Mouse (Mus musculus): ENCODE measurements at regions not wholly inside any gene's neighbourhood (a gene's known extent, or its start where the extent isn't known, plus 50 kb on each side); places are given as distances from the start of the nearest gene placed in this dataset.
"Not testable (repeated sequence)": the region's sequence is repeated elsewhere in the genome, so short reads cannot be mapped to it uniquely, and the experiment has no call there.

GRCm38 (mm10) chr3:8163030-8163429 is 1446.9 kb downstream of the Zfp704 start:
- DNase-seq = no peak

GRCm38 (mm10) chr3:8161997-8162756 is 1447.7 kb downstream of the Zfp704 start:
- no peak for DNase-seq

DNA sequence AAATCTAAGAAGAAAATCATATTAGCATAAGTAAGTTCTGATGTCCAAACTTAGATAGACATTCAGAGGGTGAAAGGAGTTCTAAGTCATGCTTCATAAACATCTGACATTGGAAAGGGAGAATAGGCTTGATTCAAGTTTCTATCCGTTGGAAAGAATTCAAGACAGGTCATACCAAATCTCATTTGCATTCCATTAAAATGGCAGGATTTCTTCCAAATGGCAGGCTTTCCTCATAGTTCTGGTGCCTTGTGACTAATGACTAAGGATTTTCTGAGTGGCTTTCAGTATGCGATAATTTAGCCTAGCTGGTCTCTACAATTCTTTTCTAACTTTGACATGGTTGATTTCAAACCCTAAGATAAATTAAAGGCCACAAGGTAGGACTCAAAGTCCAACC is 1466.9 kb downstream of the Zfp704 start:
- no peak for DNase-seq

DNA sequence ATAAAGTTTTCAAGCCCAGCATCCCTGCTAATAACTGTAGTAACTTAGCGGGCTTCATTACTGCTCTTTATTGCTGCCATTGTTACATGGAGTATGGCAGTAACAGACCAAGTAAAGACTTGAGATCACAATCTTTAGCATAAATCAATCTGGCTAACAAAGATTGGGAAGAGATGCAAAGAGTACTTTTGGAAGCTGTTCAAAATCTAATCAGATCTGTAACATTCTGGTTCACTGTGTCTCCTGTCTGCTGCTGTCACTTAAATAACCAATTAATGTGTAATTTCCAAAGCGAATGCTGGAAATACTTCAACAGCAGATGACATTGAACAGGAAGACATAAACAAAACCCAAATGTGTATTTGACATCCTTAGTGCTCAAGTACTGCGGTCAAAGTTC is 1467.7 kb downstream of the Zfp704 start:
- DNase-seq = no peak

GRCm38 (mm10) chr3:8141664-8142084 is 1468.2 kb downstream of the Zfp704 start:
- DNase-seq = no peak

GRCm38 (mm10) chr3:8123641-8124040 is 1486.2 kb downstream of the Zfp704 start:
- DNase-seq = not testable (repeated sequence)

DNA sequence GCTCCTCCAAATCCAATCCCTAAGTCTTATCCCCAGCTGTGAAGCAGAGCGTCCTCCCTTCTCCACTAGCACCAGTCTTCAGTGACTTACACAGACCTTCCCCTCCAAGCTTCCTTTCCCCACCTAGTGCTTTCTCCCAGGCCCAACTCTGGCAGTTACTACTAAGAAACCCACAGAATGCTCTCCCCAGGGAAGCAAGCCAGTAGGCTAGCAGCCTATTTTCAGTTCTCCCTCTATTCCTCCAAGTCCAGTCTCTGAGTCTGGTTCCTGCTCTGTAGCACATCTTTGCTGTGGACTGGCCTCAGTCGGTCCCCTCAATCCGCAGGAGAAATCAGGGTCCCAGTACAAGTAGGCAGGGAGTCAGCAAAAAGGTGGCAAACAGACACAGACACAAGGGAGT is 1486.7 kb downstream of the Zfp704 start:
- no peak for DNase-seq

DNA sequence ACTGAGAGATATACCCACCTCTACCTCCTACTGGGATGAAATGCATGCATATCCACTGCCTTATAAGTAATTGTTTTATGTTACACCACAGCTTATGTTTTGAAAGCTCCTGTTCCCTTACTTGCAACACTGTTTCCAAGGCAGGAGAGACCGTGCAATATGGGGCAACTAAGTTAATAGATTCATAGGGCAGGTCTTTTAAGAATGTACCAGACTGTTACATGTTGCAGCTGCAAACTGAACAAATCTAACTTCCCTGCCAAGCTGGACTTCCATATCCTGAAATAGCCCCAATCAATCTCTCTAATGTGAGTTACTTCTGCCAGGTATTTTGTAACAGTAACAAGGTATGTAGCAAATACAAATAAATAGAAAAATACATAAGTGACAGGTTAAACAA is 1478.0 kb upstream of the 1700008P02Rik start:
- DNase-seq = no peak

GRCm38 (mm10) chr3:8084749-8085148 is 1464.5 kb upstream of the 1700008P02Rik start:
- no peak for DNase-seq

DNA sequence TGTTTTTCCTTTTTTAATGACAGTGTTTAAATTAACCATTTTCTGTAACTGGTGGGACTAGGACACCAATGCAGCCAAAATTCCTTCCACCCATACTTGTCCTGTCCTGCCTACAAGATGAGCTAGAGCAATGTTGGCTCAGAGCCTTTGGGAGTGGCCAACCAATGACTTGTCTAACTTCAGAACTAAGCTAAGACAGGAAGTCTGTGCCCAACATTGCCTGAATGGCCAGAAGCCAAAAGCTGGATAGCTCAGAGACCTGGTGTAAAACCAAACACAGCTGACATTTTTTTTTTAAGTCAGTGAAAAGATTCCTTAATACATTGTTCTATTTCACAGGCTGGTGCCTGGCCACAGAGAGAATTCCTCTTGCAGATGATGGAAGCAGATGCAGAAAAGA is 1433.5 kb upstream of the 1700008P02Rik start:
- DNase-seq = no peak

DNA sequence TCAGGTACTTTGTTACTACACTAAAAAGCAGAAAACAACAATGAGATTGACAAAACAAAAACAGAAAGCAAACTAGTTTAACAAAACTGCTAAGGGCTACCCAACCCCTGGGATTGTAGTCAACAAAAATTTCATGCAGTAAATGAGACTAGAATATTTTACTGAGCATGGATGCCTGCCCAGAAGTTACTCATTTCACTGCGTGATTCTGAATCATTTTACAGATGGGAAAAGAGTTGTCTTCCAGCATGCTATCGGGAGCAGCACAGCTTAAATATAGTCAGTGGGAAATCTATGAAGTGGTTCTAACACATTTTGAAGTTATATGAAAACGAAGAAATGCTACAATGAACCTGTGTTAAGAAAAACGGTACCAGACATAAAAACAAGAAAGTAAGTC is 1430.9 kb upstream of the 1700008P02Rik start:
- no peak for DNase-seq

- DNase-seq = no peak
Observed at GRCm38 (mm10) chr3:8049706-8050105, 1429.5 kb upstream of the 1700008P02Rik start.

GRCm38 (mm10) chr3:8046348-8046747 is 1426.1 kb upstream of the 1700008P02Rik start:
- no peak for DNase-seq

DNA sequence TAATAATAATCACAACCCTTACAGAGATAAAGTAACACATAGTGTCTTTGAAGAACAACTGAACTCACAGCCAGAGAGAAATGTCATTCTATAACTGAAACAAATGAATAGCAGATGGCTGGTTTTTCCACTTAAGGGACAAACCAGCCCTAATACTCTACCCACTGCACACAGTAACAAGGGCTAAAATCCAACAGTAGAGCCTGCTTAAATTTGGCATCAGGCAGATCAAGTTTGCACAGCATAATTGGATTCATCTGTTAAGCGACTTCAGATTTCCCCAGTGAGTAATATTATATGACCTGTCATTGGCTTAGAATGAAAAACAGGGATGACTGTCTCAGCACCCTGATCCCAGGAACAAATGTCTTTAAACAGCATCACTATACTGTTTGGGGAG is 1416.5 kb upstream of the 1700008P02Rik start:
- DNase-seq = no peak

- no peak for DNase-seq
Observed at GRCm38 (mm10) chr3:8035091-8035729, 1415.0 kb upstream of the 1700008P02Rik start.

DNA sequence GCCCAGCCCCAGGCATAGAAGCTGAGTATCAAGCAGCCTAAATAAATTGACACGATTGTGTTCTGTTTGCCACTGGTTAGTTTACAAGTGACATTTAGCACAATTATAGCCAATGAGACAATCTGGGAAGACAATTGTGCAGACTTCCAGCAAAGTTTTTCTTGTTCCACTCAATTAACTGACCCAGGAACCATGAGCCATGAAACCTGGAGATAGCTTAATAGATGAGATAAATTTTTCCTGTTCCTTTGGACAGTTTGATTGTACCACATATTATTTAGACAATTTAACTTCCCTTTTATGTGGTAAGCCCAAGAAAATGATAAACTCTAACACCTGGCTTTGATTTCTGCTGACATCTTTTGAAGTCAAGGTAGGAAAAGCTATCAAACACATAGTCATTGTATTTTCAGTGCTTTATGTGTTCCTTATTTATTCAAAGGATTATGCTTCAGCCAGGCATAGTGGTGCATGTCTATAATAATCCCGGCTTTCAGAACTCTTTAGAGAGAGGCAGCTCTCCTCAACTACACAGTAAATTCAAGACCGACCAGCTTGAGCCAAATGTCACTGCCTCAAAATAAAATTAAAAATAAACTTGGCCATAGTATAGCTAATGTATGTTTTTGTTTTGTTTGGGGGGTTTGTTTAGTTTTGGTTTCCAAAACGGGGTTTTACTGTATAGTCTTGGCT is 1406.2 kb upstream of the 1700008P02Rik start:
- no peak for DNase-seq

DNA sequence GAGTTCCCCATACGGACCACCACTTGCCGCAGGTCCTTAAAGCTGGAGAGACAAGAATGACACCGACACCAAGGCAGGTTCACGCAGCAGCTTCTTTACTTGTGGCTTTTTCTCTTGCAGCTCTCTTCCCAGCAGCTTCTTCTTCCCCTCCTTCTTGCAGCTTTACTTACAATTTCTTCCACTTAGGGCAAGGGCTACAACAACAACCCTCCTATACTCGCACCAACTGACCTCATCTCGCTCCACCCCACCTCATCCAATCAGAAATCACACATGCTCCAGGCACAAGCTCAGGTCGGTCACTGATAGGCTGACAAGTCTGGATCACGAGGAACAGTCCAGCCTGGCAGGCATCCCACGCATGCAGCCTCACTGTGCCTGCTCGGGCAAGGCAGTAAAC is 1402.4 kb upstream of the 1700008P02Rik start:
- no peak for DNase-seq

GRCm38 (mm10) chr3:8017489-8017888 is 1397.2 kb upstream of the 1700008P02Rik start:
- no peak for DNase-seq

DNA sequence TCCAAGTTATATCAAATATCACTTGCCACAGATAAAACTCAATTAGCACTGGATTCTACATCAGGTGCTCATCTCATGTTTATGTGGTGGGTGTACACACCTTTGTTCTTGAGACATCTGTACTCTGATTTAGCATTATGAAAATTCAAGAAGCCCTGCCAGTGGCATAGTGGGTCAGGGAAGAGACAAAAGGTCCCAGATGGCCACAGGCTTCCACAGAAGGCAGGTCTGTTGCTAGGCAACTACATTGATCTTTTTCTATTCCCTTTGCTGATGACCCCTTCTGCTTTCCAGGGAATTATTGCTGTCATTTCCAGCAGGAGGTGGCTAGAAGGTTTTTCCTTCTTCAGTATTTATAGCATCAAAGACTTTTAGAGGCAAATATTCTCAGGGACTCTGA is 1396.7 kb upstream of the 1700008P02Rik start:
- no peak for DNase-seq

GRCm38 (mm10) chr3:8009966-8010365 is 1389.7 kb upstream of the 1700008P02Rik start:
- no peak for DNase-seq

- DNase-seq = no peak
Observed at GRCm38 (mm10) chr3:8006708-8007395, 1386.6 kb upstream of the 1700008P02Rik start.

DNA sequence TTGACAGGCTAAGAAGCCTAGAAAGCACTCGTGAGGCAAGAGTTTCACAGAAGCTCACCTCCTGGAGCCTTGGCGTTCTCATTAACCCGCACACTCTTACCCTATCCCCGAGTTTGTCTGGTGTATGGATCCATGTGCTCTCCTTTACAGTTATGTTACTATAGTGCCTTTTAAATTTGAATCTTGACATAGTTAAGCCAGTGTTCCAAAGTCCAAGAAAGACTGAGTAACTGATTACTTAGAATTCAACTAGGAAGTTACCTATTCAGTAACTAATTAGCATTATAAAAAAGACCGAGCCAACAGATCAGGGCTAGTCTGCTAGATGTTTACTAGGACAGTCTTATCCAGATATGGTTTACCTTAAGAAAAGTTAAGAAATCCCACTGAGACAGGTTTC is 1386.0 kb upstream of the 1700008P02Rik start:
- DNase-seq = no peak

- not testable (repeated sequence) for DNase-seq
Observed at GRCm38 (mm10) chr3:8005684-8006083, 1385.4 kb upstream of the 1700008P02Rik start.
